Mouse (Mus musculus) layer of hippocampus, adult 2 months (tissue): ENCODE data around the gene Pik3cg. TPM values are rescaled to one million over a fixed set of nuclear protein-coding genes. Genes with fewer than 3 reads are reported as not detected.

Experiments used
- DNase-seq, 2 experiments: peaks; one replicate each; pipeline ENCODE4 v3.0.0; 2022; ENCODE audit warnings: low spot score in 2 of 2
- H3K27ac ChIP-seq: fragments of 200-600 bp; 2 replicates; pipeline ENCODE4 v1.8.1; 2022
- H3K4me3 ChIP-seq: fragments of 200-600 bp; 2 replicates; pipeline ENCODE4 v1.8.1; 2022; ENCODE audit warnings: mild to moderate bottlenecking
- CTCF ChIP-seq: fragments of 200-600 bp; conservative IDR thresholded peaks from 2 replicates; pipeline ENCODE4 v1.8.1; 2022; ENCODE audit warnings: antibody characterized with exemption, mild to moderate bottlenecking, moderate library complexity
- total RNA-seq, 2 experiments: library from RNA; stranded (reverse); gene quantifications; 2 replicates each; pipeline ENCODE4 v1.2.3; 2021

Pik3cg gene
- total RNA-seq, 2 experiments from 2014 or later, result 4.2 to 4.8 TPM

- TF ChIP-seq CTCF, result no peak
- DNase-seq, result no peak
- Histone ChIP-seq H3K4me3 (no peak overlapping the region), H3K27ac (no peak overlapping the region)
Measured at GRCm38 (mm10) chr12:32195000-32195399, 13.5 kb downstream of the Pik3cg start.

GRCm38 (mm10) chr12:32194358-32194757, 14.1 kb downstream of the Pik3cg start:
- no peak for TF ChIP-seq CTCF
- DNase-seq, result no peak
- H3K4me3 ChIP-seq, result no peak overlapping the region
- H3K27ac ChIP-seq, result no peak overlapping the region

DNA sequence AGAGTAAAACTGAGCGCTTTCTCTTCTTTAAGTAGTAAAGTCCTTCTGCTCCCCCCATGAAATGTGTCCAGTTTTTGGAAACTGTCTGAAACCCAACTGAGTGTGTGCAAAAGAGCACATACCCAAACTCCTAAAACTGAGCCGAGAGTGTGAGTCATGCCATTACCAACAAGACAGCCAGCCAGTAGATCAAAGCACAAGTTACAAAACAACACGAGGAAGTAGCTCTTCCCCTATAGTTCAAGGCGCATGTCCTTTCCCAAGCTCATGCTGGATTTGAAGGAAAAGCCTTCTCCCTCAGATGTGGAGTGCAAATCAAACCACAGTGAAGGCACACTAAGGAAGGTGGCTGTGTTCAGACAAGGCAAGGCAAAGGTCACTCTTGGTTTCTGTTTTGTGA, 17.5 kb downstream of the Pik3cg start:
- H3K4me3 ChIP-seq, result no peak overlapping the region
- TF ChIP-seq CTCF, result no peak
- H3K27ac ChIP-seq, result no peak overlapping the region
- no peak for DNase-seq

DNA sequence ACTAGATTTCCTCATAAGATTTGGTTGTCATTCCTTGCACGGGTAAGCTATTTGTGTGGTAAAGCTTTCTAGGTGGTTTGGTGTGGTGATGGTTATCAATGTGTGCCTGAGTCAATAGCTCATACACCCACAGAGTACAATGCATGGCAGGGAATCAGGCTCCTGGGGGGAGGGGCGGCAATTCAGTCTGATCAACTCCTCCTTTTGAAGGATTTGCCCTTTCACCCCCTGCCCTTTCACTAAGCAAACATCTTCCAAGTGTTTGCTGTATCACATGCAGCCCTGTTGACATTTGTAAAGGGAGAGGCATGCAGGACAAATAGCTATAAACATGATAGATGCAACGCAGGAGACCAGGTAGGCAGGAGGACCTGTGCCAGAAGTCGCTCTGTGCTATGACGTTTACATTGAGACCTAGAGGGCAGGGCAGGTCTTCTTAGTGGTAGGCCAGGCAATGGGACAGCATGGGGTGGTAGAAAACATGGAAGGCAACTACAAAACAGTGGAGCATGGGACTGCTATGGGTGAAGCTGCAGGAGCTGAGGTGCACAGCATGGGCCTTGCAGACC, 20.7 kb downstream of the Pik3cg start:
- Histone ChIP-seq H3K4me3 (no peak overlapping the region), H3K27ac (no peak overlapping the region)
- TF ChIP-seq CTCF, result no peak
- DNase-seq, result no peak

GRCm38 (mm10) chr12:32186627-32187255, 21.7 kb downstream of the Pik3cg start:
- TF ChIP-seq CTCF, result peak; percentile 28; the same call in 1 of the 2 replicates
- DNase-seq, result no peak
- Histone ChIP-seq H3K27ac (no peak overlapping the region), H3K4me3 (no peak overlapping the region)

DNA sequence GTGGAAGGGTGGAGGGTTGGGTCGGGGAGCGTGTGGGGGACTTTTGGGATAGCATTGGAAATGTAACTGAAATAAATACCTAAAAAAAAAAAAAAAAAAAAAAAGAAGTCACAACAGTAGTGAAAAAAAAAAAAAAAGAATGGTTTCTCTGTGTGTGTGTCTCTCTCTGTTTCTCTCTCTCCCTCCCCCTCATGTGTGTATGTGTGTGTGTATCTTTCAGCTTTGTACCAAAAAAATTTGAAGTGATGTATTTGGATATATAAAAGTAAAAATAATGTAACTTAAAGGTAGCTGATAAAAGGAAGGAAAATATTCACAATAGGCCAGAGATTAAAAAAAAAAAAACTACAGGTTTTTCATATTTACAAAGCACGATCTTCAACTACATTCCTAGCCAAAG, 23.6 kb downstream of the Pik3cg start:
- DNase-seq, result no peak
- Histone ChIP-seq H3K27ac (no peak overlapping the region), H3K4me3 (no peak overlapping the region)
- no peak for TF ChIP-seq CTCF

DNA sequence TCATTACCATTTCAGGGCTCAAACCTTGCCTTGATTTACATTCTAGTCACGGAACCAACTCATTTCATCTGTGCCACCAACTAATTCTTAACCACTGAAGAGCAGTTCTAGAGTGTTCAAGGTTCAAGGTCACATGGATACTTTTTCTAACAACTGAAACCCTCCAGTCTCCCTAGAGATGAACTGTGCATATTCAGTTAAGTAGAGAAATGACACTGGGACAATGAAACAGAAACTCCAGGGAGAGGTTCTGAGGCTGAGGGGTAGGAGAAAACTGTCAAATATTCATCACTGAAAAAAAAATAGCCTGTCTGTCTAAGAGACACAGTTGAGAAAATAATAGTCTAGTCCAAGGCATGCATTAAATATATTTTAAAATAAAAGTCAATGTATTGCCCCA, 24.9 kb downstream of the Pik3cg start:
- no peak overlapping the region for H3K27ac ChIP-seq
- no peak overlapping the region for H3K4me3 ChIP-seq
- no peak for DNase-seq
- no peak for TF ChIP-seq CTCF

DNA sequence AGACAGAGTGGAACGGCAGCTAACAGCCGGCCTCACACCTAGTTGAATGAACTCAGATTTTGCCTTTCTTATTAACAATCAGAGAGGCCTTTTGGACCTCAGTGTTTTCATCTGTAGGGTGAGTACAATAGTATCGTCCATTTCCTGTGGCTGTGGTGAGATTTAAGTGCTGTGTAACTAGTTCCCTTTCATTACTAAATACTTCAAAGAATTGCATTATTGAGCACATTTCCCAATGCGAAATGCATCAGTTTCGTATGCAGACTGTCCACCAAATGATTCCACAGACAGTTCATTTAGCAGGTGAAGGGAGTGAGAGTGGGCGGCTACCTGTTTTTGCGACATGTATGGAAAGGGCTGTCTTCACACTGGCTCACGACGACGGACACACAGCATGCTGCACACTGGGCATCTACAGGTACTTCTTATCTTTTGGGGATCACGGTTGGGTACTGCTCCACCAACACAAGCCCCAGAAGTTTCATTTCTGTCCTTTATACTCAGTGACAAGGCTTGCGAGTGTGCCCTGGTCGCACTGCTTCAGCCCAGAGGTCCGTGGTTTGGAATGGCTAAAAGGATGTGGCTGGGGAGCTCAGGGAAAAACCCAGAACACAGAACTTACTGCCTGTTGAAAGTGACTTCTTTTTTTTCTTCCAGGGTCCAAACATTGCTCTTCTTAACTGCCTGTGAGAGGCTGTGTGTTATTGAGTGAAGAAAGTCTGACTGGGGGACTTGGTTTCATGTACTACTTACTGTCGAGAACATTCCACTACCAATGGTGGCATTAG, 25.6 kb downstream of the Pik3cg start:
- Histone ChIP-seq H3K4me3 (no peak overlapping the region), H3K27ac (no peak overlapping the region)
- no peak for DNase-seq
- no peak for TF ChIP-seq CTCF

GRCm38 (mm10) chr12:32181885-32182284, 26.6 kb downstream of the Pik3cg start:
- no peak for TF ChIP-seq CTCF
- H3K4me3 ChIP-seq, result no peak overlapping the region
- DNase-seq, result no peak
- H3K27ac ChIP-seq, result no peak overlapping the region

DNA sequence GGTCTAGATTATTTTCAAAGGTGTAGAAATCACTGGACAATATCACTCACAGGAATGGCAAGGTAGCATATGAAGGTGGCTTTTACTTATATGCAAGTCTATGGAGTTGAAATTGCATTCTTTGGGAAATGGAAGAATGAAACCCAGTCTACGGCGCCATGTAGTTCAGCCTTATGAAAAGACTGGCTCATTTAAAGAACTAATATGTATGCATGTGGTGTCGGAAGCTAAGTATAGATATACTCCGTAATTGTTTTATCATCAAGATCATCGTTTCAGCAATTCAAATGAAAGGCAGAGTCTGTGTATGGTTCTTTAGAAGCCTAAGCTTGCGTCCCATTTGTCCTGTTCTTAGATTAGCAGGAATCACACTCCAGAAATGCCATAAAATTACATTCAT, 34.0 kb downstream of the Pik3cg start:
- Histone ChIP-seq H3K27ac (no peak overlapping the region), H3K4me3 (no peak overlapping the region)
- no peak for TF ChIP-seq CTCF
- DNase-seq, result no peak

DNA sequence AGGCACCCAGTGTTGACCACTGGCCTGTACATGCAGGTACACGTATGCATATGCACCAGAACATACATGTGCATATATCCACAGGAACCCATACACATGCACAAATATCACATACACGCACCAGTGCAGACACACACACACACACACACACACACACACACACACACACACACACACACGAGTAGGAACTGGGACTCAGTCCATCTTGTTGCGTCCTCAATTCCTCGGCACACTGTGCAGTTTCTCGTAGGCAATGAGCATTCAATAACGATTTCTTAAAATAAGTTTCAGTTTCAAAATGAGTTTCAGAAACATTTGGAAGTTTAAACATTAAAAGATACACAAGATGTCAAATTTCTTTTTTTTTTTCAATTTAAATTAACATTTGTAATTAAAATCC, 35.6 kb downstream of the Pik3cg start:
- no peak overlapping the region for H3K27ac ChIP-seq
- TF ChIP-seq CTCF, result no peak
- no peak for DNase-seq
- H3K4me3 ChIP-seq, result no peak overlapping the region

DNA sequence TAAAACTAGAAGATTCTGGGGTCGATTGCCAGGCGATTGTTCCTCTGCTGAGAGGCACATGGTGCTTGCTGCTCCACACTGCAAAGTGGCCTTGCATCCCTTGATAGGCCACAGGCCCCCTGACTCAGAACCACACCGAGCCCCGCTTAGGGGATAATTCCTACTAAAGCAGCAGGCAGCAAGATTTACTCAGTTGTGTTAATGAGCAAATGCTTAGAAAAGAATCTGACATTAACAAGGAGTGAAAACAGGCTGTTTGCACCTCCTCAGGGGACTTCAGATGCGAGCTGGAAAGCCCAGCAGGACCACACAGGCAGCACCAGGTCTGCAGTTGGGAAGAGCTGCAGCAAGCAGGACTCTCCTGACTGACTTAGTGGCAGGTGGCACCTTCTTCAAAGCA, 39.3 kb downstream of the Pik3cg start:
- no peak for DNase-seq
- no peak for TF ChIP-seq CTCF
- Histone ChIP-seq H3K4me3 (no peak overlapping the region), H3K27ac (no peak overlapping the region)

GRCm38 (mm10) chr12:32168751-32169150, 39.7 kb downstream of the Pik3cg start:
- Histone ChIP-seq H3K4me3 (no peak overlapping the region), H3K27ac (no peak overlapping the region)
- no peak for TF ChIP-seq CTCF
- no peak for DNase-seq

DNA sequence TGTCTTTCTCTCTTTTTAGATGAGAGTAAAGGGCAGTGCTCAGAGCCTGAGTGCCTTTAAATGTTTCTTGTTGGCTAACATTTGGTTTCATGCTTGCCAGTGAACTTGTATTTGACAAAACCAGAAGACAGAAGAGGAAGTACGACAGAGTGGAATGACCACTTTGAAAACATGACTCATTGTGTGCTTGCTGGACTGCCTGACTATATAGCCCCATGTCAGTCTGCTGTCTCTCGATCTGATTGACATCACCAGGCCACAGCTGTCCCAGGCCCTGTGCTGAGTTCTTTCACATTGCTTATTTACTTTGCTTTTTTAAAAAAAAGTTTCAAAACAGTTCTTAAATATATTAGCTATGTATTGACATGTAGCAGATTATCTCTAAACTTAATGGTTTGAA, 44.8 kb downstream of the Pik3cg start:
- TF ChIP-seq CTCF, result no peak
- no peak for DNase-seq
- no peak overlapping the region for H3K4me3 ChIP-seq
- no peak overlapping the region for H3K27ac ChIP-seq
